Mouse (Mus musculus) forebrain, postnatal 0 days (tissue): Measurements from ENCODE around the gene Mettl26. TPM values are rescaled to one million over a fixed set of nuclear protein-coding genes. Genes with fewer than 3 reads are reported as not detected.

Experiments used
- ATAC-seq: fragments of 200-750 bp; cut with Nextera tagmentation; 2 replicates; pipeline ENCODE4 v1.8.0; 2017; ENCODE audit warnings: mild to moderate bottlenecking, moderate library complexity
- DNase-seq: peaks from one replicate; pipeline ENCODE4 v3.0.0-alpha.2; 2015
- H3K27ac ChIP-seq: fragments of 300-500 bp; sonication (generic); 2 replicates; pipeline ENCODE4 v1.5.1; 2014; ENCODE audit warnings: low read depth, mild to moderate bottlenecking, antibody characterized with exemption, low read length, moderate library complexity, mixed read lengths
- H3K27me3 ChIP-seq: fragments of 300-500 bp; sonication (generic); 2 replicates; pipeline ENCODE4 v1.6.1; 2014; ENCODE audit warnings: mild to moderate bottlenecking, low read length, mixed read lengths; ENCODE audit not compliant: insufficient read depth
- H3K36me3 ChIP-seq: fragments of 300-500 bp; sonication (generic); 2 replicates; pipeline ENCODE4 v1.6.1; 2014; ENCODE audit warnings: mild to moderate bottlenecking, moderate library complexity; ENCODE audit not compliant: insufficient read depth
- H3K4me1 ChIP-seq: fragments of 300-500 bp; sonication (generic); 2 replicates; pipeline ENCODE4 v1.6.1; 2014; ENCODE audit warnings: antibody characterized with exemption; ENCODE audit not compliant: insufficient read depth
- H3K4me2 ChIP-seq: fragments of 300-500 bp; sonication (generic); 2 replicates; pipeline ENCODE4 v1.6.1; 2014; ENCODE audit warnings: low read depth, mild to moderate bottlenecking, moderate library complexity
- H3K4me3 ChIP-seq: fragments of 300-500 bp; sonication (generic); 2 replicates; pipeline ENCODE4 v1.5.1; 2014; ENCODE audit warnings: low read depth, low read length, mixed read lengths
- H3K9ac ChIP-seq: fragments of 300-500 bp; sonication (generic); 2 replicates; pipeline ENCODE4 v1.6.1; 2014; ENCODE audit warnings: mild to moderate bottlenecking
- H3K9me3 ChIP-seq: fragments of 300-500 bp; sonication (generic); 2 replicates; pipeline ENCODE4 v1.6.1; 2016; ENCODE audit warnings: low read length
- CTCF ChIP-seq: sonication (generic); IDR thresholded peaks from 2 replicates; pipeline ENCODE4 v1.5.1; 2016; ENCODE audit warnings: antibody characterized with exemption, control low read depth, low read depth
- WGBS: fragments of 180-500 bp; shearing (Covaris S2); extraction: QIAGEN DNeasy Blood & Tissue Kit; methylation state at CpG from one replicate; pipeline ENCODE4 v1.1.7; 2014; 5-methylcytosine and 5-hydroxymethylcytosine counted together
- polyA plus RNA-seq: library from polyadenylated mRNA; unstranded; fragments of >200 nt; fragmentation: Nextera tagmentation; extraction: Ambion mirVana; gene quantifications from 2 replicates; pipeline ENCODE4 v1.2.1, GENCODE M21; 2015
- total RNA-seq: library from RNA; depleted of rRNA; stranded (reverse); fragments of >200 nt; gene quantifications from 2 replicates; pipeline ENCODE4 v1.2.3, GENCODE M21; 2014

The Mettl26 gene
- total and polyA plus RNA-seq, 2 experiments from 2014 or later = 37.0 to 62.2 TPM

DNA sequence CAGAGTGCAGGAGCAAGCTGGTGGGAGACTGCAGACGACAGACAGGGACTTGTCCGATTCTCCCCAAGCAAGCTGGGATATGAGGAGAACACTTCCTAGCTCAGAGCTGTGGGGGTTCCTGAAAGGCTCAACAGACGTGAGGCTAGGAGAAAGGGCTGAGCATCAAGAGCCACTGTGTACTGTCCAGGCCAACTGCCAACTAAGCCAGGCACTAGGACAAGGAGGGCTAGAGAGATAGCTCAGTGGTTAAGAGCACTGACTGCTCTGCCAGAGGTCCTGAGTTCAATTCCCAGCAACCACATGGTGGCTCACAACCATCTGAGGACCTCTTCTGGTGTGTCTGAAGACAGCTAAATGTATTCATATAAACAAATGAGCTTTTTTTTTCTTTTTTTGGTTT is 32.4 kb upstream of the Mettl26 start:
- no peak overlapping the region for H3K9ac ChIP-seq
- 81% methylated on average over 3 of the region's 3 CpGs for WGBS
- no peak for ATAC-seq

DNA sequence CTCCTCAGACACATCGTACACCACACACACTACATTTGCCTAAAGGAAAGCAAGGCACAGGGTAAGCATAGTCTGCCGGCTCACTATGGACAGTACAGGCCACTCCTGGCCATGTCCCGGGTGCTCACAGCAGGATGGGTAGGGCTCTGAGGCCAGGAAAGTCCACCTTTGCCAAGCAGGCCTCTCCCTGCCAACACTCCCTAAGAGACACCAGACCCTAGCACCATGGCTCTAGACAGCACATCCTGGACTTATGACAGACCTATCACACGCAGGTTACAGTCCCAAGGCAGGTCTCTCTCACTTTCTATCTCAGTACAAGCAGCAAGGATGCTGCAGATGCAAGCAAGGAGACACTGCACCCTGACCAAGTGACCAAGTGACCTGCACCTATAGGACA is 31.8 kb upstream of the Mettl26 start:
- H3K4me3 ChIP-seq = no peak overlapping the region
- H3K4me2 ChIP-seq = peak overlapping the region; percentile 96
- H3K4me1 ChIP-seq = peaks cover 8% of the 10 kb centered on the region; the same call in 1 of the 2 replicates
- WGBS = 92% methylated on average over 4 of the region's 4 CpGs
- peak overlapping the region; percentile 80; the same call in 1 of the 2 replicates for H3K9ac ChIP-seq
- ATAC-seq (no peak), DNase-seq (no peak)
- H3K27ac ChIP-seq = no peak overlapping the region
- peaks cover 42% of the 10 kb centered on the region for H3K36me3 ChIP-seq
- no peaks in the 10 kb centered on the region for H3K9me3 ChIP-seq
- H3K27me3 ChIP-seq = no peaks in the 10 kb centered on the region
- no peak for TF ChIP-seq CTCF

More for the DNA sequence above, 32.4 kb upstream of the Mettl26 start:
- DNase-seq = no peak
- H3K4me3 ChIP-seq = no peak overlapping the region
- TF ChIP-seq CTCF = no peak
- H3K27me3 ChIP-seq = no peaks in the 10 kb centered on the region
- no peak overlapping the region for H3K27ac ChIP-seq
- peaks cover 38% of the 10 kb centered on the region for H3K36me3 ChIP-seq
- no peaks in the 10 kb centered on the region for H3K9me3 ChIP-seq
- H3K4me1 ChIP-seq = peaks cover 14% of the 10 kb centered on the region
- no peak overlapping the region for H3K4me2 ChIP-seq

DNA sequence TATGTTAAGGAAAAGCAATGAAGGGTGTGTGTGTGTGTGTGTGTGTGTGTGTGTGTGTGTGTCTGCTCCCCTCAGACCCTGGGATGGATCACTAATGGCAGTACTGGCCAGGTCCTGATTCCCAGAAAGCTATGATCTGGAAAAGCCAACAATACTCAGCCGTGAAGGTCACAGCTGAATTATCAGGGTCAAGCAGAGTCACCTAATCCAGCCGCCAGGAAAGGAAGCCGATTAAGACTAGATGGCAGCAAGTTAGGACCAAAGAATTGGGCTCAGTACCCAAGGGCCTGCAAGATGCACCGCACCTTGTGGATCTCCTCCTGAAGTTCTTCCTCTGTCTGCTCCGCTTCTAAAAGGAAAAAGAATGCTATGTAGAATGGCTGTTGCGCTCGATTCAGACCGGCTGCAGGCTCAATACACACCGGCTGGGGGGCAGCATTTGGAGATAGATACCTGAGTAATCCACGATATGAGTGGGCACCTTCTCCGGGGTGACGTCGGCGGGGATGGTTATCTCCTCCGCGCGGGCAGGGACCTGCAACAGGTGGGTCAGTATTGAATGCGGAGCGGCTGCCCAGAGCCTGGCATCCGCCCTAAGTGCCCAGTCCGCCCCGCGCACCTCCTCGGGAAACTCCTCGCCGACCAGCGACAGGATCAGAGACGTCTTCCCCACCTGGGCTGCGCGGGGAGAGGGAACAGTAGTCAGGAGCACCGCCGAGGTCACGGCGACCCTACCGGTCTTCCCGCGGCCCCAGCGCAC is 31.1 kb upstream of the Mettl26 start:
- Histone ChIP-seq H3K9me3 (no peaks in the 10 kb centered on the region), H3K27me3 (no peaks in the 10 kb centered on the region), H3K4me2 (peak overlapping the region; percentile 96), H3K4me1 (peaks cover 8% of the 10 kb centered on the region; the same call in 1 of the 2 replicates), H3K27ac (peak overlapping the region; percentile 77), H3K4me3 (peak overlapping the region; percentile 85), H3K9ac (peak overlapping the region; percentile 80), H3K36me3 (peaks cover 47% of the 10 kb centered on the region)
- ATAC-seq (peak; percentile 54), DNase-seq (no peak)
- 0 out of 2 replicates have a peak, but pooled peaks have one; percentile 1 for TF ChIP-seq CTCF
- WGBS = 4% methylated on average over 38 of the region's 38 CpGs

DNA sequence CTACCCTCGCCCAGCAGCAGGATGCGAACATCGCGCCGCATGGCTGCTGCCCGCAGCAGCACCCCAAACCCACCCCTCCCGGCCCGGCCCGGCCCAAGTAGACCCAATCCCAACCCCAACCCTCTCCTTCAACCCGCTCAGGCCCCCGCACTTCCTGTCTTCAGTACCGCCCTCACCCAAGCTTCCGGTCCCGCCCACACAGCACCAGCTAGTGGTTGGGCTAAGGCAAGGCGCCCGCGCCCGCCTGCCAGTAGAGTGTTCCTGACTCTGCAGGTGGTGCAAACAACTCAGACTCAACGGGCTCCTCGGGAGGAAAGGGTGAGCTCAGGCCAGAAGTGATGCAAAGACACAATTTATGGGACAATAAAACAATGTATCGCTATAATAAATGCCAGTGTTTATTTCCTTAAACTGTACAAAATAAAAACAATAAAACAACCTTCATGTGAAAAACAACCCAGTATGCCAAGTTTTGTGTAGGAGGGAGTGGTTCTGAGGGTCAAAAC is 30.4 kb upstream of the Mettl26 start, which contains the start of gene Rhot2:
TSS of gene Rhot2 (minus strand) at position 456 of the 506 bp plus-strand sequence.
- Histone ChIP-seq H3K4me3 (peak within 1 kb of the TSS; percentile 85), H3K9me3 (no peaks in the 10 kb centered on the region), H3K4me2 (peak within 1 kb of the TSS; percentile 96), H3K36me3 (peaks cover 41% of the 10 kb centered on the region), H3K9ac (peak within 1 kb of the TSS; percentile 80), H3K27ac (peak within 1 kb of the TSS; percentile 77), H3K4me1 (peaks cover 8% of the 10 kb centered on the region; the same call in 1 of the 2 replicates), H3K27me3 (no peaks in the 10 kb centered on the region)
- peak; percentile 84 for TF ChIP-seq CTCF
- under 1% methylated on average over 19 of the region's 21 CpGs for WGBS
- DNase-seq = peak; percentile 93
- ATAC-seq = peak; percentile 100

DNA sequence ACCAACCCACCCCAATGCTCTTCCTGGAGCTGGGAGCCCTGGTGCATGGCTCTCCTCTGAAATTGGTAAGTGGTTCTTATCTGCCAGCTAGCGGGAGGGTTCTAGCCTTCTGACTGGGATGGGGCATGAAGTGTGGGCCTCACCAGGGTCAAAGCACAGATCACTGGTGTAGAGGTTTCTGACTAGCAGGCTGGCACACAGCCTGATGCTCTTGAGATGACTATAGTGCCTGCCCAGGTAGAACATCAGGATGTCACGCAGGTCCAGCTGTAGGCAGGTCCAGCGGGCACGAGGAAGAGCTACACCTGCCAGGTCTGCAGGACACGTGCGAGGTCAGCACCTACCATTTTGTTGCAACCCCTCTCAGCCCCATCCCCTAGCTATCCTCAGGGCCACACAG is 14.6 kb upstream of the Mettl26 start:
- DNase-seq (no peak), ATAC-seq (no peak)
- H3K36me3 ChIP-seq = no peaks in the 10 kb centered on the region; the same call in 1 of the 2 replicates
- H3K4me2 ChIP-seq = peak overlapping the region; percentile 87
- H3K9ac ChIP-seq = no peak overlapping the region
- no peak overlapping the region for H3K4me3 ChIP-seq
- no peak overlapping the region for H3K27ac ChIP-seq
- WGBS = 92% methylated on average over 6 of the region's 6 CpGs
- no peaks in the 10 kb centered on the region for H3K27me3 ChIP-seq
- H3K9me3 ChIP-seq = no peaks in the 10 kb centered on the region
- peaks cover 12% of the 10 kb centered on the region for H3K4me1 ChIP-seq
- TF ChIP-seq CTCF = no peak

DNA sequence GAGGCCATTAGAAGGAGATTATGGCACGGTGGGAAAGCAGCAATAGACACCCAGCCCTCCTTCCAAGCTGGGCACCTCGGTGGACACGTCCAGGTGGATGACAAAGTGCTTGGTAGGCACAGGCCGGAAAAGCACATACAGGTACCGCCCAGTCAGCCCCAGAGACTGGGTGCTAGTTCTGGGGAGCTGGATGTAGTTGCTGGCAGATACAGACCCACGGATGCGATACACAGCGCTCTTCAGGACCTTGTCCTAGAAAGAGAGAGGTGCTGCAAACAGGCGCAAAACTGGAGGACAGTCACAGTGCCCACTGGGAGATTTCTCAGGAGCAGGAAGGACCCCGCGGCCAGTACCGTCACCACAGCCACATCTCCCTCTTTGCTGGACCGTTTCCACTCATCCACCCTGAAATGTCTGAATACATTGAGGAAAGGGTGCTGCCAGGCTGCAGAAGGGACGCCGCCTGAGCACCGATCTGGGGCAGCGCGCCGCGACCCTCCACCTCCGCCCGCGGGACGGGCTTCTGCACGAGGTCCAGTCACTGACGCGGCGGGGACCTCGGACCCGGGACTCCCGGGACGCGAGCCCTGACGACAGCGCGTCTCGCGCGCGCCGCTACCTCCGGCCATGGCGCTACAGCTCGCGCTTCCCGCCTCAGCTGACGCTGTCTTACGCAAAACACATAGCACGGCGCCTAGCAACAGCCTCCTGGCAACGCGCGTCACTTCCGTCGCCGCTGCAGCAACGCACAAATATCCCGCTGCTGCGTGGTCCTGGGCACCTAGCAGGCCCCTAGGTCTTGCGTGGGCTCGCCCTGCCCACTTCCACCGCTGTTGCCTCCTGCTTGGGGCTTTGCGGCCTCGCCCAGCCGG is 13.8 kb upstream of the Mettl26 start, which contains the start of gene Wdr90:
TSS of gene Wdr90 (minus strand) at position 670 of the 872 bp plus-strand sequence.
- peak; percentile 51 for TF ChIP-seq CTCF
- peak within 1 kb of the TSS; percentile 91 for H3K27ac ChIP-seq
- H3K36me3 ChIP-seq = no peaks in the 10 kb centered on the region; the same call in 1 of the 2 replicates
- ATAC-seq (peak; percentile 99), DNase-seq (peak; percentile 97)
- peaks cover 12% of the 10 kb centered on the region for H3K4me1 ChIP-seq
- peak within 1 kb of the TSS; percentile 81 for H3K9ac ChIP-seq
- H3K4me3 ChIP-seq = peak within 1 kb of the TSS; percentile 71
- H3K9me3 ChIP-seq = no peaks in the 10 kb centered on the region
- 5% methylated on average over 65 of the region's 65 CpGs for WGBS
- no peaks in the 10 kb centered on the region for H3K27me3 ChIP-seq
- peak within 1 kb of the TSS; percentile 87 for H3K4me2 ChIP-seq
